Mouse (Mus musculus): ENCODE results near the gene Prkcsh. TPM values are rescaled to one million over a fixed set of nuclear protein-coding genes. Genes with fewer than 3 reads are reported as not detected.

The Prkcsh gene
- 10 to 100 TPM; 24.4 to 27.9 TPM for total RNA-seq (2021)
- long read RNA-seq, experiment 1, transcript Prkcsh-202 (18 exons, 1,983 nt): major isoform, 9 of 26 reads
- long read RNA-seq, experiment 1, transcript Prkcsh-201 (18 exons, 2,012 nt): minor isoform, 6 of 26 reads
- long read RNA-seq, experiment 1, partial matches to known transcripts: 1 of 26 reads
- long read RNA-seq, experiment 1, other reads (novel, unspliced or antisense): 6 of 26 reads
- long read RNA-seq, experiment 2, transcript Prkcsh-202 (18 exons, 1,983 nt): minor isoform, 8 of 25 reads
- long read RNA-seq, experiment 2, transcript Prkcsh-201 (18 exons, 2,012 nt): major isoform, 13 of 25 reads
- long read RNA-seq, experiment 2, partial matches to known transcripts: 3 of 25 reads
- long read RNA-seq, experiment 2, other reads (novel, unspliced or antisense): 0 of 25 reads

DNA sequence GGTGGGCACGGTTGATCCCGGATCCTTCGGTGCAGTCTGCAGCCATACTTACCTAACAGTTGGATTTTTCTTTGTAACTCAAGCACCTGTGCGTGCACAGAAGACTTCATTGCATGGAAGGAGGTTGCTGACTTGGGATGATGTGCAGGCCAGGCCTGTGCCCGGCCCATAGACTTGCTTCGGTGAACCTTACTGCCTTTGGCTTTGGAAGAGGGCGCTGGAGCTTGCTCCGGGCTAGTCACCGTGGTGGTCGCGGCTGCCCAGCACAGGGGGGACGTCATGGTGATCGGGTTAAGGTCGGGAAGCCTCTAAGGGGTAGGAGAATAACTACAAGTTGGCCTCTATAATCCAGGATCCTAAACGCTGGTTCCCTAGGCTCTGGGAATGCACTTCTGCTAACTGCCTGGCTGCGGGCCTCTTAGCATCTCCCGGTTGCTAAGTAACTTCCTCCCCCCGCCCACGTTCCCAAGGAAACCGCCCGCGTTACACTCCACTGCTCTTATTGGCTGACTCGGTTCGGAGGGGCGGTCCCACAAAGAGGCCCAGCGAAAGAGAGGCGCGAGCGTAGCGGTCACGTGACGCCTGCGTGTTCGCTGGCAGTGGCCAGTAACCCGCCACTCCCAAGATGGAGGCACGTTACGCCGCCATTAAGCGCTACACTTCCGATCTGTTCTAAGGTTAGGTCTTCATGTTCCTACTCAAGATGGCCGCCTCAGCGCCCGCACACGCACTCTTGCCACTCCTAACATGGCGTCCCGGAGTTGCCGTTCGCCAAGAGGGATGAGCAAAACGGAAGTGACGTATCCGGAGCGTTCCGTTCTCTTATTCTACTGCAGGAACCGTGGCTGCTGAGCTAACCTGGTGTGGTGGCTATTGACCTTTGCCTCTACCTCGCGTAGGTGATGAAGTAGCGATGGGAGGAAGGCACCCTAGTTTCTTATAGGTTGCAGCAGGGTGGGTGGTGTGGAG lies at the start of gene Prkcsh, which contains the start of gene Ccdc151:
Gene Prkcsh (plus strand): TSS at position 613 of the 969 bp plus-strand sequence.
Gene Ccdc151 (minus strand): TSS at position 441 of the 969 bp plus-strand sequence.
- DNase-seq (ENCODE audit: low spot score): peak; percentile 99

DNA sequence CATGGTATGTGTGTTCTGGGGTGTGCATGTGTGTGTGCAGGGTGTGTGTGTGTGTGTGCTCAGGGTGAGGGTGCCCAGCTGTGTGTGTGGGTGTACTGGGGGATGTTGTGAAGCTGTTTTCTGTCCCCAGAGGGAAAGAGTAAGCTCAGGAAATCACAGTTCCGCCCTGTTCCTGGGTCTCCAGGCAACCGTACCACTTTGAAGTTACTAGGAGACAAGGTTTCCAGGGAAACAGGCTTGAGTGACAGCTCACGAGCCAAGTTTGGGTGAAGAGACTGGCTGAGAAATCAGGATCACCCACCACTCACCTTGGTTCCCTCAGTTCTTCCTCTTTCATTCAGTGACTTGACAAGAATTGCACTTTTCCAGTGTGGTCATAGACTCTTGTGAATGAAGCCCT lies 49.0 kb upstream of the Prkcsh start:
- DNase-seq (ENCODE audit: low spot score): no peak

GRCm38 (mm10) chr9:21954635-21955034 lies 48.0 kb upstream of the Prkcsh start:
- DNase-seq (ENCODE audit: low spot score): no peak

DNA sequence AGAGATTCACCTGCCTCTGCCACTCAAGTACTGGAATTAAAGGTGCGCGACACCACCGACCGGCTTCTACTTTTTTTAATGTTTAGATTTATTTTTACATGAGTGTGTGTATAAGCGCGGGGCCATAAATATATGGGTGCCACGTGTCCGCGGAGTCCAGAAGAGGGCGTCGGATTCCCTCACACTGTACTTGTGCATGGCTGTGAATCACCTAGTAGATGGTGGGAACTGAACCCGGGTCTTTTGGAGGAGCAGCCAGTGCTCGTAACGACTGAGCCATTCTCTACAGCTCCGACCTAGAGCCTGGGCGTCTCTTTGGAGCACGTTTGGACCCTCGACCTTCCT lies 47.4 kb upstream of the Prkcsh start:
- DNase-seq (ENCODE audit: low spot score): no peak

DNA sequence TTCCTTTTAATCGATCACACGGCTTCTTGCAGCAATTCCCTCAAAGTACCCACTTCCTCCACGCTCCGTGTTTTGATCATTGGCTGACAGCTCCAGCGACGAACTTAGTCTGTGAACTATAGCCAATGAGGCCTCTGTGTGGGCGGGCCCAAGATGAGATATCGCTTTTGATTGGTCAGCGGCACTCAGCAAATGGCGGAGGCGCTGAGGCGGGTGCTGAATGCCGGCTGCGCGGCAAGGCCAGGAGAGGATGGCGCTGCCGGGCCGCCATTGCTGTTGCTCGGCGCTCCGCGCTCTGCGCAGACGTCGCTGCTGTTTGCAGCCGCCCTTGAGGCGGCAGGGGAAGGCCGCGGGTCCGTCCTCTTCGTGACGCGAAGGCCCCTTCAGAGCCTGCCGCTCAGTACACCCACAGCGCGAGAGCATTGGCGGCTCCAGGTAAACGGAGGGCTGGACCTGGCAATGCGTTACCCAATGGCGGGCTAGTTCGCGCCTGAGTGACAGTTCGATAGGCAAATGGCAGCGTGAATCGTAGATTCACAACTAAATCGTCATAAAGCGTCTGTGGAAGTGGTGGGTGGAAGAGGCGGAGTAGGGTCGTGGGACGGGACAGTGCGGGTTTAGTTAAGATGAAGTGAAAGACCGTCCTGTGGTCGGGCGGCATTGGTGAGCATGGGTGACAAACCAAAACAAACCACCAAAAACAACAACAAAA lies 46.9 kb upstream of the Prkcsh start, which contains the start of gene Swsap1:
Gene Swsap1 (plus strand): TSS at position 186 of the 712 bp plus-strand sequence.
- DNase-seq (ENCODE audit: low spot score): peak; percentile 99

- no peak for DNase-seq (ENCODE audit: low spot score)
These were observed 44.2 kb upstream of the Prkcsh start for GRCm38 (mm10) chr9:21958372-21958771.

GRCm38 (mm10) chr9:21959244-21959643 lies 43.4 kb upstream of the Prkcsh start:
- DNase-seq (ENCODE audit: low spot score): no peak

DNA sequence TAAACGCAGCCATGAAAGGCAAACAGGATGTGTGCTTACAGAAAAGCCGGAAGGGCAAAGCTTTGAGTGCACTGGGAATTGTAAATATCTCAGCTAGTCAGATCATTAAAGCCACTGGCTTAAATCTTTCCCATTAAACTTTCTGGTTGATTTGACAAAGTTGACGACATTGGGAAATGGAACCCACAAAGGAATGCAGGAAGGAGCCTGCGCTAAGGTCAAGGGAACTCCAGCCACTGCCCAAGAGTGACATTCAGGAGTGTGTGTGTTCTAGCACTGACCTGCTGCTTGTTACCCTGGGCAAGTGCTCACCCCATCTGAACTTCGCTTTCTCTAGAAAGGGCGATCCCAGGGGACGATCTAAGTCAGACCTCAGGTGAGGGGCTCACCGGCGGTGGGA lies 42.5 kb upstream of the Prkcsh start:
- DNase-seq (ENCODE audit: low spot score): no peak

- no peak for DNase-seq (ENCODE audit: low spot score)
These were observed 41.9 kb upstream of the Prkcsh start for GRCm38 (mm10) chr9:21960558-21961208.

GRCm38 (mm10) chr9:21961366-21961980 lies 41.1 kb upstream of the Prkcsh start:
- DNase-seq (ENCODE audit: low spot score): no peak

- DNase-seq (ENCODE audit: low spot score): no peak
These were observed 40.6 kb upstream of the Prkcsh start for GRCm38 (mm10) chr9:21962010-21962409.

DNA sequence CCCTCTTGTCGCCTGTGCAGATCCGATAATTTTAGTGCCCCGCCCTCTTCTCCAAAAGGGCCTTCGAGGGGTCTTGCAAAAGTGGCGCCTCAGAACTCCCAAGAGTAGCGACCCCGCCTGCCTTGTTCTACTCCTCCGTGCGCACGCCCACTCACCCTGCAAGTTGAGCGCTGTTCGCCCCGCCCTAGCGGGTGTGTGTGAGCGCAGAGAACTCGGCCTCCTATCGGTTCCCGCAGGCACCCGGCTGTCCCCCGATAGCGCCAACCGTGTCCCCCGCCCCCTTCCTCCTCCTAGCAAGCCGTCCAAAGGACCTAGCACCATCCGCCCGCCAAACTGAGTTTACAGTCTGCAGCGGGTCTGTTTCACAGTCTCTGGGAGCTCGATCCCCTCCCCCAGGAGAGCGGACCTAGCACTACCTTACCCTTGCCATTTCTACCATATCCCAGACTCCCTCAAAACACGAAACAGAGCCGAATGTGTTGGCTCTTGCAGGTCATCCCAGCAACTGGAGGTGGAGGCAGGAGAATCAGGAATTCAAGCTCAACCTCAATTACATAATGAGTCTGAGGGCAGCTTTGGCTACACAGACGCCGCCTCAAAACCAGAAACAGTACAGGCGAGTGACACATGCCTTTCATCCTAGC lies 40.1 kb upstream of the Prkcsh start:
- DNase-seq (ENCODE audit: low spot score): peak; percentile 15

- DNase-seq (ENCODE audit: low spot score): peak; percentile 16
These were observed 39.2 kb upstream of the Prkcsh start, which contains the start of gene Epor for GRCm38 (mm10) chr9:21963417-21963816. Epor (minus strand) TSS chr9:21963506.

- DNase-seq (ENCODE audit: low spot score): no peak
These were observed 33.7 kb upstream of the Prkcsh start for GRCm38 (mm10) chr9:21968883-21969282.

- no peak for DNase-seq (ENCODE audit: low spot score)
These were observed 33.3 kb upstream of the Prkcsh start for GRCm38 (mm10) chr9:21969304-21969703.

- DNase-seq (ENCODE audit: low spot score): no peak
These were observed 25.9 kb upstream of the Prkcsh start for GRCm38 (mm10) chr9:21976626-21977175.

DNA sequence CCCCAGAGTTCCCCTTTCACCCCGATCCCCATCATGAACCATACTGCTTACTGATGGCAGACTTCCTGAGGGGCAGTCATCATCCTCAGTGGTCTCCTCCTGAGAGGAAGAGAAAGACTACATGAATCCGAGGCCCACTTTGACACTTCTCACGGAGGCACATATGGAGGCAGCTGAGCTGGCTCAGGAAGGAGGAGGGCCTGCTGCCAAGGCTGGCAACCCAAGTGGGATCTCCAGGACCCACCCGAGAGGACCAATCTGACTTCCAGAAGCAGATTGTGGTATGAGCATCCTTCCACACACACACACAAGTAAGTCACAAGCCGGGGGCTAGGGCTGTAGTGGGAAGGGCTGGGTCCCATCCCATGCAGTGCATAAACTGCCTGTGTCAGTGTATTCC lies 25.3 kb upstream of the Prkcsh start:
- DNase-seq (ENCODE audit: low spot score): no peak

GRCm38 (mm10) chr9:21977972-21978371 lies 24.6 kb upstream of the Prkcsh start:
- no peak for DNase-seq (ENCODE audit: low spot score)

DNA sequence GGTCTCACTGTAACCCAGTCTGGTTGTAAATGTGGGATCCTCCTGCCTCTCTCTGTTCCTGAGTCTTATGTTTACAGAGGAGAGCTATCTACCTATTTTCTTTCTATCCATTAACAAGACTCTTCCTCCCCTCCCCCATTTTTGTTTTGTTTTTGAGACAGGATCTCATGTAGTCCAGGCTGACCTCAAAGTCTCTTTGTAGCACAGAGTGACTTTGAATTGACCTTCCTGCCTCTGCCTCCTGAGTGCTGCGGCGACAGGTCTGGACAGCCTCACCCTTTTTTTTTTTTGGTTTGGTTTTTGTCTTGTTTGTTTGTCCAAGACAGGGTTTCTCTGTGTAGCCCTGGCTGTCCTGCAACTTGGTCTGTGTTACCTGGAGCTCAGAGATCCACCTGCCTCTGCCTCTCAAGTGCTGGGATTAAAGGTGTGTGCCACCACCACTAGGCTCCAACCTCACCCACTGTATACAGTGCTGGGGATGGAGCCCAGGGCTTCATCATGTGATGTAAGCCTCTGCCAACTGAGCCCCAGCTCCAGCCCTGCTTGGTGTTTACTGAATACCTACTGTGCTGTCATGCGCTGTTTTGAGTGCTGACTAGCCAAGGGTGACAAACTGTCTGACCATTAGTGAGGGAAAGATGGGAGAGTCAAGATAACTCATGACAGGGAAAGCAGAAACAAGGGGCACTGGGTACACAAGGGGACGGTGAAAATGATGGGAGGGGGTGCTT lies 24.0 kb upstream of the Prkcsh start:
- no peak for DNase-seq (ENCODE audit: low spot score)

All from gastrocnemius, adult 18-20 months (tissue).